17 mouse cellular contexts compared by ENCODE assay signal in genomic region chr9:27126543-27126942, GRCm38 (mm10). TPM values are rescaled to one million over a fixed set of nuclear protein-coding genes. Genes with fewer than 3 reads are reported as not detected.
DNase-seq lines count a peak whose midpoint lies in the region; TF ChIP-seq lines count a peak whose summit lies in the region.
"Had no signal": no experiment of that assay in that cellular context is flagged by ENCODE, and none has a peak within 500 bp of the region (broad histone marks: within the 10 kb centered on the region; RNA-seq: fewer than 3 reads in every experiment).

No protein-coding gene starts in this region.

- 0 out of 2 replicates have a peak overlapping the region, but pooled peaks have one; percentile 44 for H3K27ac ChIP-seq in gastrocnemius, adult 2 months
- H3K27ac ChIP-seq in left cerebral cortex, adult 2 months = no peak overlapping the region
- peak overlapping the region; percentile 58 for H3K27ac ChIP-seq in brown adipose tissue, adult 24 weeks (replicated peaks; ENCODE audit: low read depth, low read length)
- H3K27ac ChIP-seq: embryonic facial prominence, embryonic 12.5 days; hindbrain, embryonic 15.5 days had no signal

- DNase-seq in gastrocnemius, adult 2 months = no peak
- DNase-seq in gastrocnemius, adult 8-10 months (ENCODE audit: low spot score in 2 of 2) = no peak
- no peak for DNase-seq in left cerebral cortex, adult 2 months (ENCODE audit: extremely low spot score in 1 of 2, low spot score in 2 of 2)
- DNase-seq in left cerebral cortex, postnatal 25 days (ENCODE audit: low spot score in 2 of 2) = no peak
- peak; percentile 35 for DNase-seq in right cerebral cortex, postnatal 14 days
- no peak for DNase-seq in right cerebral cortex, postnatal 36 days (ENCODE audit: low spot score in 2 of 2)
- DNase-seq in c-Kit-positive CD71-positive TER-119-positive erythroid progenitor cells, embryonic 14.5 days (ENCODE audit: low spot score) = no peak
- DNase-seq: adrenal gland, adult 2 months; cerebellum, adult 8-10 months; heart, postnatal 14 days; kidney, adult 18-20 months; liver; thymus, adult 18-20 months had no signal

- intact Hi-C loops in gastrocnemius, adult 2 months (cut with DNase I) = no loop called here
- intact Hi-C loops in left cerebral cortex, adult 2 months (cut with DNase I) = no loop called here
- intact Hi-C loops in left cerebral cortex, postnatal 25 days (cut with DNase I) = no loop called here

- no peak overlapping the region for H3K4me3 ChIP-seq in gastrocnemius, adult 2 months
- H3K4me3 ChIP-seq in left cerebral cortex, adult 2 months = no peak overlapping the region
- H3K4me3 ChIP-seq in brown adipose tissue, adult 24 weeks (ENCODE audit: insufficient read depth, low read depth, low read length) = no peak overlapping the region
- H3K4me3 ChIP-seq: embryonic facial prominence, embryonic 12.5 days; hindbrain, embryonic 15.5 days; megakaryocyte, embryonic 14.5 days had no signal

- H3K4me1 ChIP-seq in brown adipose tissue, adult 24 weeks (ENCODE audit: control insufficient read depth, insufficient read depth, insufficient read length, low read length) = peaks cover 10% of the 10 kb centered on the region

- peak; percentile 27; the same call in 1 of the 2 replicates for TF ChIP-seq CTCF in gastrocnemius, adult 2 months (IDR thresholded peaks at IDR 0.05)
- peak; percentile 22; the same call in 1 of the 2 replicates for TF ChIP-seq CTCF in left cerebral cortex, adult 2 months (IDR thresholded peaks at IDR 0.05)

RNA-seq across cellular contexts. Expression of gene Jam3, which starts 28.7 kb away (rescaled TPM):
- 10 to 100 TPM in 1 of 2 experiments, 1 to 10 TPM in 1; 5.5 to 11.4 TPM for total RNA-seq in gastrocnemius, adult 2 months (2021)
- total RNA-seq in gastrocnemius, adult 8-10 months (2022) = 1 to 10 TPM; 4.6 to 7.1 (median 5.2) TPM
- 10 to 100 TPM; 32.6 TPM for total RNA-seq in left cerebral cortex, adult 2 months (2021)
- 10 to 100 TPM; 30.7 to 33.4 TPM for total RNA-seq in left cerebral cortex, postnatal 25 days (2021)
- polyA plus RNA-seq in brown adipose tissue, adult 24 weeks (2012; ENCODE audit: insufficient read depth, insufficient read length, missing spikeins) = 5.1 and 10.5 TPM in 2 replicates
